Mouse (Mus musculus) common myeloid progenitor, adult 5-6 weeks (primary cell): ENCODE results near the gene Tnik. TPM values are rescaled to one million over a fixed set of nuclear protein-coding genes. Genes with fewer than 3 reads are reported as not detected.
A peak's percentile ranks its signal among the peaks of the same experiment; 100 is the strongest.

ENCODE experiments used
- ATAC-seq: replicated peaks from 2 replicates; pipeline ENCODE4 v1.8.0; 2016; ENCODE audit warnings: low read depth, mild to moderate bottlenecking, moderate TSS enrichment, inconsistent platforms; ENCODE audit not compliant: poor library complexity, severe bottlenecking
- total RNA-seq: library from RNA; stranded (forward); fragments of 200-1000, 187-1606 nt; gene quantifications from 2 replicates; pipeline ENCODE4 v1.2.3, GENCODE M21; 2017

Gene Tnik
- total RNA-seq, 1 experiment from 2014 or later, result 31.4 TPM

DNA sequence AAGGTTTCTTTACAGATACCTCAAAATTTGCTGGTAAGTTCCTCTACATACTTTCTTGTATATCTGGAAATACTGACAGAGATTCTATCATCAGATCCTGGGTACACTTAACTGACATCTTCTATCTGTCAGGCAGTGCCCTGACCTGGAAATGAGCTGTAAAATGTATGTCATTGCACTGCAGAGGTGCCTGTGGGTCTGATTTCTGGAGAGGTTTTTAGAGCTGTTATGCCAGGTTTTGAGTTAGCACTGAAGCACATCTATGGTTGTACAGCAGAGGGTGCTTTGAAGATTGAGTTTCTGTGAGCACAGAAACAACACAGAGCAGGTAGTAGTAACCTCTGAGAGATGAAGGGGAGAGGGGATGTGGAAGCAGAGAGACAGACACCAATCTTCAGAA, 129.5 kb downstream of the Tnik start:
- no peak for ATAC-seq

DNA sequence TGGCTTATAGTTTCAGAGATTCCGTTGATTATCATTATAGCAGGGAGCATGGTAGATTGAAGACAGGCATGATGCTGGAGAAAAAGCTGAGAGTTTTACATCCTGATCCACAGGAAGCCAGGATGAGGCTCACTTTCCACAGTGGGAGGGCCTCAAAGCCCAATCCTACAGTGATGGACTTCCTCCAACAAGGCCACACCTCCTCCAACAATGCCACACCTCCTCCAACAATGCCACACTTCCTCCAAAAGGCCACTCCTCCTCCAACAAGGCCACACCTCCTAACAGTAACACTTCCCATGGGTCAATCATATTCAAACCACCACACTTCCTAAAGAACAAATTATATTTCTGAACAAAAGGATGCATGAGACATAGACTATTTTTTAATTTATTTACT, 135.8 kb downstream of the Tnik start:
- no peak for ATAC-seq

DNA sequence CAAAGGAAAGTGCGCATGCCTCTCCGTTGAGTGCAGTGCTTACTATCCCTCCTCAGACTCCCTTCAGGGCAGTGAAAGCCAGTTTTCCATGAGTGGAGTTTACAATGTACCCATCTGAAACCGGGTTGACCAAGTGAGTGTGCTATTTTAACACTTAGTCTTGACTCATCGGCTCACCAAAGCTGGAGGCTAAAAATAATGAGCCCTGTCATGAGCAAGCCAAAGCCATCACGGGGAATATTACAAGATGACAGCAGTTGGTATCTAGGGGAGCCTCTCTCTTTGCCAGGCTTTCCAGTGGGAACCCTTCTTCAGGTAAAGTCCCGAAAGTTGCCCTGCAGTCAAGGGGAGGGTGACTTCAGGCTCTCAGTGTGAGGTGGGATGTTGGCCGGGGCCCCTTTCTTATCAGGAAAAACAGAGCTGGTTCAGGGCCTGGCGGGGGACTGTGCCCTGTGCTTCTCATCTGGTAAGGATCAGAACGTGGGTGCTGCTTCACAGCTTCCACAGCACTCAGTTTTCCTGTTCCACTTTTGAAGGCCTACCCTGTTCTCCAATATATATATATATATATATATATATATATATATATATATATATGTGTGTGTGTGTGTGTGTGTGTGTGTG, 136.7 kb downstream of the Tnik start:
- 0 out of 2 replicates have a peak, but pooled peaks have one; percentile 34 for ATAC-seq

DNA sequence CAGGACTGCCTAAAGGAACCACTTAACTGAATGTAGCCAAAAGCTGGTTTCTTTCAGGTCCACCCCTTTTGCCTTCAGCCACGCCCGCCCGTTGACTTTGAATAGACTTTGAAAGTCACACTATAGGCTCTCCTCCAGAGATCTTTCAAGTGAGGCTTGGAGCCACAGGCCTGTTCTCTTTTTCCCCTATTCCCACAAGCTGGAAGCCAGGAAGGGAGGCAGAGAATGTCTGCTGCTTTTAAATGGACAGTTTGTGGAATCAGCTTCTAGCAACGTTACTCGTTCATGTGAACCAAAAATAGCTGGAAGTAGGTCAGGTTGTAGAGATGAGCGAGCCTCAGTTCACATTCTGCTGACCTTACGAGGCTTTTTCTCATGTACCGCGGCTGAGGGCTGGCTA, 138.3 kb downstream of the Tnik start:
- no peak for ATAC-seq

DNA sequence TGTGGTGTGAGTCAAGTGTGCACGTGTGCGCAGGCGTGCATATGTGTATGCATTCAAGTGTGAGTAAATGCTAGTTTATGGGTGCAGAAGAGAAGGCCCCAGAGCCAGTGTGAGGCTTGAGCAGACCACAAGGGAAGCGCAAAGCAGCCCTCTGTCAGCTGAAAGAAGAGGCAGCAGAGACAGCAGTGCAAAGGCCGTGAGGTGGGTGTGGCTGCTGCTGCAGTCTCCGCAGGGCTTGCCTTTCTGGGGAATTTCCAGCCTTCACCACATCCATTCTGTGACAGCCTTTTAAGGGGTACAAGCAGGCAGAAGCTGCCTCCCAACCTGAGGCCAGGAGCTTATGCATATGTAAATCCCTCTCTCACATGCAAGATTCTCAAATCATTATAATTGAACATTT, 139.2 kb downstream of the Tnik start:
- ATAC-seq, result peak; percentile 45

DNA sequence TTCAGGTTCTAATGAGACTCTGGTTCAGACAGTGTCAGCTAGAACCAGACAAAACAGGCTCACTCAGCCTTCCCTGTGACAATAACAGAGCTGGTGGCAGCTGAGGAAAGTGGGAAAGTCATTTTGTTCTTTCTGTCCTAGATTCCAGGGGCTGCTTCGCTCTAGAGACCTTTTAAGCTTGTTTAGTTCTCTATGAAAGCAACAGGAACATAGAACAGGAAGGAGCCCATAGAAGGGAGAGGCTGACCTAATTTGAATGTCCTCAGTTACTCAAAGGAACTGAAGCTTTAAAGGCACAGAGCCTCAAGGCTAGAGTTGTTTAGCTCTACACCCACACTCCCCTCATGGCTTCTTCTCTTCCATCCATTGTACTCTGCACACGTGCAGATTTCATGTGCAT, 142.4 kb downstream of the Tnik start:
- no peak for ATAC-seq

DNA sequence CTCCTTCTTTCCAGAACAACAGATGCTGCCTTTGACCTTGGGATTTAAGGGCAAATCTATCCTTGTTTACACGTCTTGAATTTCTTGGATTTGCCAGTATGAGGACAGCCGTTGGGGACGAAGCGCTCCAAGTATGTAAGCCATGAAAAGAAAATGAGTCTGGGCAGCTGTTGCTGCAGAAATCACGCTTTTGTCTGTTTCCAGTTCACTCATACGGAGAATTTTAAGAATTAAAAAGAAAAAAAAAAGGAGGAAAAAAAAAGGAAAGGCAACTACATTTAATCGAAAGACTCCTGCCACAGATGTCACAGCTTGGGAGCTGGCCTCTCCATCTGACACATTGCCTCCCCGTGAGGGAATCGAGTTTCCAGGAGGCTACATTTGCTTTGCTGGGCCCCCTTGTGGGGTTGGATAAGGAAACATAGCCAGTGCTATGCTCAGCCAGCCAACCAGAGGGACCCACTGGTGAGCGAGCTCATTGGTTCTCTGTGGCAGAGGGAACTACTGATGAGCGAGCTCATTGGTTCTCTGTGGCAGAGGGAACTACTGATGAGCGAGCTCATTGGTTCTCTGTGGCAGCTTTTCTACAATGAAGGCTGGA, 145.9 kb downstream of the Tnik start:
- ATAC-seq, result peak; percentile 83

DNA sequence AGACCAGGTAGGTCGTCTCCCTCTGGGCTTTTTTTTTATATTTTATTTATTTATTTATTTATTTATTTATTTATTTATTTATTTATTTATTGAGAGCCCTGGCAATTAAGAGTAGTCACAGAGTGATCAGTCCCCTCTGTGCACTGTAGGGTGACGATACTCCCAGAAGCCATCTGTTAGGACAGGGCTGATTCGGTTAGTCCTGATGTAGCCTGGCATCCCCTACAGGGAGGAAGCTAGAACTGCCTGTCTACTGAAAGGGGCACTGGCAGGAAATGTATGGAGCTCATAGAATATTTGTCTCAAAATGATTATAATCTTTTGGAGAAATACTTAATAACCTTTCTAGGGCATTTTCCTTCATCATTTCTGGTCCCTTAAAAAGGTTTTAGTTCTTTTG, 147.3 kb downstream of the Tnik start:
- peak; percentile 83 for ATAC-seq

DNA sequence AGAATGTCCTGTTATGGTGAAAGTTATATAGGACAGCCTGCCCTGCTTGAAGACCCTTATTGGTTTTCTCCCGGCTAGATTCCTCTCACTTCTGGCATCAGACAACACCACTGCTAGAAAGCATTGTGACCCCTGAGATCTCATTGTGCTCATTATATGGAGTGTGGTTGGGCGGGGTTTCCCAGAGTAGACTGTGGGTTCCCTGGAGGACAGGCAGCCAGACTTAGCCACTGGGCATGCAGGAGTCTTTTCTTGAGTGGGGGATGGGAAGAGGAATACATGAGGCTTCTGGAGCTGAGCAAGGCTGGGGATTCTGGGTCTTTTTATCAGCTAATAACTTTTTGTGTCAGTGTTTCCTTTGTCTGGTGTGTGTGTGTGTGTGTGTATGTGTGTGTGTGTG, 153.0 kb downstream of the Tnik start:
- ATAC-seq, result 0 out of 2 replicates have a peak, but pooled peaks have one; percentile 11

DNA sequence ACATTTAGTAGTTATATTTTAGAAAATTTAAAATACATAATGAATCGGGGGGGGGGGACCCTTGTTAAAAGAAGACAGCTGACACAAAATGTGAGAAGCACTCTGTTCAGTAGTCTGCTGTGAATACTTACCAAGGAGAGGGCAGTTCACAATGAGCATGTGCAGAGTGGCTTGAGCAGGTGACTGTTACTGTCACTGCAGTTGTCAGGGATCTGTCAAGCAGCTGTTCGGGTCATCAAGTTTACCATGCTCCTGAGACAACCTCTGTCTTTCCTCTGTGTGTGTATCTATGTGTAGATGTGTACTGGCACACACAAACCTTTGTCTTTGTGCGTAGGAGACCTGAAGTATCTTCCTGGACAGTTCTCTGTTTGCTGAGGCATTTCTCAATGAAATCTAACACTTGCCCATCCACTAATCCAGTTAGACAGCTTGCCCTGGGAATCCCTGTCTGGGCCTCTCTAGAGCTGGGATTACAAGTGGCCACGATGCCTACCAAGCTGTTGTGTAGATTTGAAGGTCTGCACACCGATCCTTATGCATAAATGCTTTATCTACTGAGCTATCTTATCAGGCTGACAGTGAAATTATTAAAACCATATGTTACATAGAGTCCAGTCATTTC, 154.2 kb downstream of the Tnik start:
- ATAC-seq, result no peak

DNA sequence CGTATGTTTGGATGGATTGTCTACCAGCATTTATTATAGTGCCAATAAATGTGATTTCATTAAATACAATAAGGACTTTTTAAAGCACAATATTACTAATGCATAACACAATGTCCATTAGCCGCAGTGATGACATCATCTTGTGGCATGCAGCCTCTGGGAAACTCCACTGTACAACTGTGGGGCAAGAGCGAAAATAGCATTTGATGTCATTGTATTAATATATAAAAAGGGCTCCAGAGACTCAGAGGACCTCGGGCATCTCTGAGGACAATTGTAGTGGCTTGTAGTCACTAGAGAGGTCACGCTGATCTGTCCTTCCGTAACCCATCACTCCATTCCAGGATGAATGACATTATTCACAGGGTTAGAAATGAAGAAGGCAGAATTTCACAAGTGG, 157.2 kb downstream of the Tnik start:
- ATAC-seq, result no peak

DNA sequence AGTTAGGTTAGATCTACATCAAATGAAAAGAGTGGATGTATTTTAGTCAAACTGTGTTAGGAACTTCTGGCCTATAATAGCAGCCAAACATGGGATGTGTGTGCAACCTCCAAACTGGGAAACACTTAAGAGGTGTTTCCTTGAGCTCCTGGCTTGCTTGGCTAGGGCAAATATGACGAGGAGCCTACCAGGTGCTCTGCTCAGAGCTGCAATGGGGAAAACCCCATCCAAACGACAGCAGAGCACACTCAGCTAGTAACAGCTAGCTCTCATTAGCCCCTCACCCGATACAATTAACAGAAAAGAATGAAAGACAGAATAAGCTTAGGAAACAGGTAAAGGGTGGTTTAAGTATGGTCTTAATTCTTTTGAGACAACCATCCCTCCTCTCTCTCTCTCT, 157.7 kb downstream of the Tnik start:
- ATAC-seq, result no peak

DNA sequence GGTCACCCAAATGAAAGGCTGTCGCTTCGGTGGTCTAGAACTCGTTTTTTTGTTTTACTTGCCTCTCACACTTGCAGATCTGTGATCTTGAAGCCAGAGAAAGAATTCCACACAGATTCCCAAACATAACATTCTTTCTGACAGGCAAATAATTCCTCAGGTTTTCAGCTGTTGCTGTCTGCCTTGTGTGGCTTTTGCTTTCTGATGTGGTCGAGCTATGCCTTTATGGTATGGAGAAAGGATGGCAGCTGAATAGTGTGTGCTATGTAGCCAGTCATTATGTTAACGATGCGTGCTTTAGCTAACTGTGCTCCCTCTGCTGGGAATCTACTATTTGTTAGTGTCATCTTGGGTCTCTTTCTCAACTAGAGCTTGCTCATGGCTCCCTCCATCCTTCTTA, 158.8 kb downstream of the Tnik start:
- no peak for ATAC-seq

DNA sequence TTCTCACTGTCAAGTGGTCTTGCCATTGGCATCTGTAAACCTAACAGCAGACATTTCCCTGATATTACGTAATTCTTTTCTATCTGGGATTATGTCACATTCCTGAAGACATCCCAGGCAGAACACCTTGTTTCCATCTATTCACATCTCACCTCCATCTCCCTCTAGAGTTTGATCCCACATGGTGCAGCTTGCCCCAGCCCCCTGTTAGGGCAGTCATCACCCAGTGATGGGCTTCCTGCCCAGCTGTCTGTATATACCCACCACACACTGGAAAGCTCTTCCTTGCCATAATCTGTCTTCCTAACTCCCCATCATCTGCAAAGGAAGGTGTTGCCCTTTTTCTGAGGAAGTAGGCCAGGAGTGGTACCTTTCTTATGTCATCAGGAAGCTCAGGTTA, 159.2 kb downstream of the Tnik start:
- ATAC-seq, result no peak

DNA sequence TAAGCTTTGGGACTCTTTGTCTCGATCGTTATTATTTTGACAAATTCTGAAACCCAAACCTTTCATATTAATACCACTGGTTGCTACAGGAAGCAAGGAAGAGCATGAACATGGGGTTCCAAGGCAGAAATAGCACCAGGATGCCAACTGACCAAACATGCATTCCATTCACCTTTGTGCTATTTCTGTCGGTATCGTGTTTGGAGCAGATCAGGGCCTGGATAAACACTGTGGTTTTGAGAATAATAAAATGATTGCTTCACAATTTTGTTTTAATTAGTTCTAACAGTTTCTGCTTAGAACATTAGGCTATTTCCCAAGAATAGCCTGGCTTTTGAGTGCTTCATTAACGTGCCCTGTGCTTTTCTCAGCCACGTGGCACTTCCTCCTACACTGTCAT, 162.9 kb downstream of the Tnik start:
- ATAC-seq, result no peak

DNA sequence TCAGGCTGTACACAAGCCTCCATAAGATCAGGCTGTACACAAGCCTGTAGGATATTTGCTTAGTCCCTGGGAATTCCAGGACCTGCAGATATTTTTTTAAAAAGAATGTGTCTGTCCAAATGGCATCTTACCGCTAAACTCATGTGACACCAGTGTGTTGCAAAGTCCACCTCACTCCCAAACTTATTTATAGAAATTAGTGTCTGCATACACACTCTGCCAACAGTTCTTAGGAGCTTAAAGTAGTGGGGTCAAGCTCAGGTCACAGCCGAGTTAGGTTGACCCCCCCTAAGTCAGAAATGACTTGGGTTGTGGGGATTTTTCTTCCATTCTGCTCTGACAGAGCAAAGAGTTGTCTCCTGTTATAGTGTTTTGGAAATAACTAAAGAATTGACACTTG, 168.4 kb downstream of the Tnik start:
- no peak for ATAC-seq

DNA sequence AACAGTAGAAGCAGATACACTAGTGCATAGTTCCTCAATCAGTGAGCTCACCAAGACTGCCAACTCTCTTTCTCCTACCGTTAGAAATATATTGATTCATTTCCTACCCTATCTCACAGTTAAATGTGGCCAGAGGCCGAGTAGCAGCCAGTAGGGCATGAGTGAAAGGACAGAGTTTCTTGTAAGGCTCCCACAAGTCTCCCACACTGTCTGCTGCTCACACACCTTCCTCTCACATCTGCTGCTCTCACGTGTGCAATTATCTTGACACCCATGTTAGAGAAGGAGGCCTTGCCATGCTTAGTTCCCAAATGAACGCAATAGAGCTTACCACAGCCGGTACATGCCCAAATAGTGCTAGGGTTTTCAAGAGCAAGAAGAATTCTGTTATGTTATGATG, 169.3 kb downstream of the Tnik start:
- ATAC-seq, result no peak

DNA sequence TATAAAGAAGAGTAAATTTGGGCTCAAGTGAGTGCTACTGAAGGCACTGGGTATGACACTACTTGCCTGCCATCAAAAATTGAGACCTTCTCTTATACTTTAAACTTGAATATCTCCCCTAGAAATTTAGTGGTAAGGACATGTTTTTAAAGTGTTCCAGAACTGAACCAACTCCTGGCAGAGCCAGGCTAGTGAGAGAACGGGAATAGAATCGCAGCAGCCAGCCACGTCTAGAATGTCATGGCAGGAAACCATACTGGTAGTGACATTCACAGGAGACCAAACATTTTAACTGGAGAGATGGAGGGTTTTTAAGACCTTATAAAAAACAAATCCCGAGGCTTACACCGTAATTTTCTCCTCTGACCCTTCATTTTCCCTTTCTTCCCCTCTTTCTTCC, 172.5 kb downstream of the Tnik start:
- no peak for ATAC-seq

DNA sequence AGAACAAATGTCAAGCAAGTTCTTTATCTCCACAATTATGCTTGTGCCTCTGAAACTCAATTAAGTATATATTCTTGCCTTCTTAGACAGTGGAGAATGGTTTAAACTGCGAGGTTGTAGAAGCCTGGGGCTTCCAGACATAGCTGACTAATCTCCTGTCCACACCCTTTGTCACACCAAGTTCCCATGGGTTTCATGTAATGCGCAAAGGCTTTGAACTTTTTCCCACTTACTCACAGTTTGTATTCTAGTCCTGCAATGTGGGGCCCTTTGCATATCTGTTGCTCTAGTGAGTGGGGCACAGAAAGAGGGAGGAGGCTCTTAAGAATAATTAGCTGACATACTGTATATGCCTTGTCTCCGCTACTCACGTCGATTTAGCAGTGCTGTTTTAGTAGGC, 174.4 kb downstream of the Tnik start:
- ATAC-seq, result no peak

DNA sequence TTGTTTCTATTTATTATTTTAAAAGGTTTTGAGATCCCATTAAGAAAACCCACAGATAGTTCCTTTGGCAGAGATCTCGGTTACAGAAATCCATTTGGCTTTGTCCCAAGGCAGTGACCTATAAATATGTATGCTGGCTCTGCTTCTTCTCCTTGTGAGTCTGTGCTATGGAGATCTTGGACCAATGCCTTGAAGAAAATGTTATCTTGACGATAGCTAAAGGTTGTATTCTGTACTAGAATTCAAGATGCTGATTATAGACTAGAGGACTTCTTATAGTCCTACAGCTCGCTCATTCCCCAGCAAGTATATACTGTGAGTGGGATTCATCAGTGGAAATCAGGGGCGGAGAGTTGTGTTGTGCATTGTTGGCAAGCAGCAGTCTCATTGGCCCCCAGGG, 178.5 kb downstream of the Tnik start:
- no peak for ATAC-seq

DNA sequence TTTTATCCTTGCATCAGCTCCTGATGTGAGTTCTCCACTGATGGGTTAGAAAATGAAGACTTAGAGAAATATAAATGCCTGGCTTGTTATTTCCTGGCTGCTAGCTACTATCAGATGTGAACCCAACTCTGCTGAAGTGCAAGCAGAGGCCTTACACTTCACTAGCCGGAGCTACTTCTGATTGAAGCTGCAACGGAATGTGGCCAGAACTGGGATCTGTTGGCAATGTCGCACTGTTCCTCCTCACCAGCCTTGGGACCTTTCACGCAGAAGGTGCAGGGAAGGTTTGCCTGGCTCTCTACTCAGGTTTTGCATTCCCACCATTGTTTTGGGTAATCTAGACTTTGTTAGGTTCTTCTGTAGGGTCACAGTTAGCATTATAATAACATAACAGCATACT, 179.1 kb downstream of the Tnik start:
- ATAC-seq, result no peak

DNA sequence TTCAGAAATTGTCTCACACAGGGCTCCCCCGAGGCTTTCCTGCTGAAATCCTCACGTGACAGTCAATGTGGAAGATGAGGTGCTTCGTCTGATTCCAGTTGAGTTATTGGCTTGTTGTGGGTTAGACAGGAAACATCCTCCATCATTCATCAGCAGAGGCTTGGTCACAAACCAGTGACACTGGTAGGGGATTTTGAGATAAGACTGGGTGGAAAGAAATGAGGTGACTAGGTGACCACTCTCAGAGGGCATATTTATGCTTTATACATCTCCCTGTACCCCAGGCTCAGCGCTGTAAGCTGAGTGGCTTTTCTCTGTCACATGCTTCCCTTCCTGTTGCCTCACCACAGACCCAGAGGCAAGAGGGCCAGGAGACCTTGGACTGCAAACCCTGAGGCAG, 184.9 kb downstream of the Tnik start:
- 0 out of 2 replicates have a peak, but pooled peaks have one; percentile 36 for ATAC-seq
